Mouse (Mus musculus): ENCODE data around the gene Sohlh1. TPM values are rescaled to one million over a fixed set of nuclear protein-coding genes. Genes with fewer than 3 reads are reported as not detected.

The Sohlh1 gene
- total RNA-seq (2017) = 0.39 TPM in 1 of 3 replicates, not detected in the others

DNA sequence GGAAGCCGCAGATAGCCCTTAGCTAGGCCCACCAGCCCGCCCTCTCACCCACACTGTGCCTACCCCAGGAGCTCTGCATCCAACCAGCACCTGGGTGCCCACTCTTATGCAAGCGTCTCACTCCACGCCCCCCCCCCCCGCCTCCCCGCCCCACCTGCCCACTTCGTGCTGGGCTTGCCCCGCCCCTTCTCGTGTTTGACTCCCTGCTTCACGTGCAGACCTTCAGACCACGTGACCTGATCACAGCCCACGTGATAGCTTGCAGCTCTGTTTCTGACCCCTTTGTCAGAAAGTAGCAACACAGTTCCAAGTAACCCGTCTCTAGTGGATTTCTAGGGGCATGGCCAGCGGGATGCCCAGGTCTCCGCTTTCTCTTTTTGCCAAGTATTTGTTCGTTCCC, at the start of gene Sohlh1:
Sohlh1 (minus strand) TSS at position 23 of the 400 bp plus-strand sequence.
- ATAC-seq (replicated peaks; ENCODE audit: insufficient number of reproducible peaks, low FRiP score, low TSS enrichment, poor library complexity, severe bottlenecking) = no peak

DNA sequence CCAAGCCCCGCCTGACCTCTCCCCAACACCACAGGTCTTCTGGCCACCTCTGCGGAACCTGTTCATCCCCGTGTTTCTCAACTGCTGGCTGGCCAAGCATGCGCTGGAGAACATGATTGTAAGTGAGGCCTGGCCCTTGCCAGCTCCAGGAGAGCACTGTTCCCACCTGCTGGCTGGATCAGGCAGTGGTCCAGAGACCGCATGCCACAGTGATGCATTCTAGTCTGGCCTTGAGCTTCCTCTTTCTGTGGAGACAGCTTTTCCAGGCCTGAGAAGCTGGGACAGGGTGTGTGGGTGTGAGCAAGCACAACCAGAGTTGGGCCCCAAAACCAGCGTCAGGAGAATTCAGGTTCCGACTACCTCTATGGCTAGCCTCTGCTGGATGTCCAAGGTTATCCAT, 45.4 kb upstream of the Sohlh1 start:
- no peak for ATAC-seq (replicated peaks; ENCODE audit: insufficient number of reproducible peaks, low FRiP score, low TSS enrichment, poor library complexity, severe bottlenecking)

DNA sequence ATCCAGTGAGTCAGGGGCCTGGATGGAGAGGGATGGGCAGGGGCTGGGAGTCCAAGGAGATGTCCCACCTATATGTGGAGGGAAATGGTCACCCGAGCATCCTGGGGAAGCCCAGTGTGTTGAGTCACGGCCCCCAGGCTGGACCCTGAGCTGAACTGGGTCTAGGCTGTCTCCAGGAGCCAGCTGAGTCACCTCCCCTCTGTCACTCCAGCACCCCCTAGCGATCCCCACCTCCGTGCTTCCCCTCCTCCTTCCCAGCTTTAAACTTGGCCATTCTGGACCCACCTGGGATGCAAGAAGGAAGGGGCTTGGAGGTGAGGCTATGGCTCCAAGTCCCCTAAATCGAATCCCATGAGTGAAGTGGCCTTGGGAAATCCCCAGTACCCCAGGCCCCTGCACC, 41.1 kb upstream of the Sohlh1 start:
- ATAC-seq (replicated peaks; ENCODE audit: insufficient number of reproducible peaks, low FRiP score, low TSS enrichment, poor library complexity, severe bottlenecking) = no peak

DNA sequence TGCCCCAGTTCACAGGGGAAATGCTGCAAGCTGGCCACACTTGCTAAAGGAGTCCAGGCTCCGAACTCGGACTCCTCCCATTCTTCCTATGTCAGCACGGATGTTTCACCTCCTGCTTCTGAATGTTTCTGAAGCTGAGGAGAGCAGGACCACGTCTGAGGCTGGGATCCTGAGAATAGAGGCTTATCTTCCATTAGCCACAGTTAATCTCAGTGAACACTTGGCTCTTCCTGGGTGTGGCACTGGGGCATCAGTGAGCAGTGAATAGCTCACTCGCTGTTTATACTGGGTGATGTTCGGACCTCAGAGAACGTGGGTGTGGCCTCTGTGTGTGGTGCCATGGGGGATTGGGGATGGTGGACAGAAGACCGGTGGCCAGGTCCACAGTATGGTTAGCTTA, 40.2 kb upstream of the Sohlh1 start:
- ATAC-seq (replicated peaks; ENCODE audit: insufficient number of reproducible peaks, low FRiP score, low TSS enrichment, poor library complexity, severe bottlenecking) = no peak

DNA sequence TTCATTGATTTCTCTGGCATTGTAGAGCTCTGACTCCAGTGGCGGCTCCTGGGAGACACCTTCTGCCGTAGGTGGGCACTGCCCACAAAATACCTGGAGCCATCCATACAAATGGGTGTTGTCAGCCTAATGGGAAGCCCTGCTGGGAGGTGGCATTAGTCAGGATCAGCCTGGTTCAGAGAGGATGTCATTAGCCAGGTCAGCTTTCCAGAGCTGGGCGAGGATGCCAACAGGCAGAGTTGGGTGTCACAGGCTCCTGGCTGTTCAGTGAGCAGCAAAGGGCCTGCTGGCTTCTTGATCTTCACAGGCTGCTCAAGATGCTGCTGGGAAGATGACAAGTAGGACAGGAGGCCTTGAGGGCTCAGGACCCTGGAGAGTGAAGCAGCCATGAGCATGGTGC, 37.7 kb upstream of the Sohlh1 start:
- ATAC-seq (replicated peaks; ENCODE audit: insufficient number of reproducible peaks, low FRiP score, low TSS enrichment, poor library complexity, severe bottlenecking) = no peak

DNA sequence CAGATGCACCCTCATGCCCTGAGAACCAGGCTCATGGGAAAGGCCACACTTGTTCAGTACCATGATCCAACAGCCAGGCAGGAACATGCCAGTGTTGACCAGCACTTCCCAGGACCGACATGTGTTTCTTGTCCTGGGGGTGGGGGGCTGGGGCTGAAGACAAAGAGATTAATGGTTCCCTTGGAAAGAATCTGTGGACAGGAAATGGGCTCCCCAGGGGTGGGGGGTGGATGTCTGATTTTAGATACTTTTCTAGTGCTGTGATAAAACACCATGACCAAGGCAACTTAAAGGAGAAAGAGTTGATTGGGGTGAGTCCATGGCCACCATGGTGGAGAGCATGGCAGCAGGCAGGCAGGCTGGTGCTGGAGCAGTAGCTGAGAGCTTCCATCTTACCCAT, 35.2 kb upstream of the Sohlh1 start:
- no peak for ATAC-seq (replicated peaks; ENCODE audit: insufficient number of reproducible peaks, low FRiP score, low TSS enrichment, poor library complexity, severe bottlenecking)

DNA sequence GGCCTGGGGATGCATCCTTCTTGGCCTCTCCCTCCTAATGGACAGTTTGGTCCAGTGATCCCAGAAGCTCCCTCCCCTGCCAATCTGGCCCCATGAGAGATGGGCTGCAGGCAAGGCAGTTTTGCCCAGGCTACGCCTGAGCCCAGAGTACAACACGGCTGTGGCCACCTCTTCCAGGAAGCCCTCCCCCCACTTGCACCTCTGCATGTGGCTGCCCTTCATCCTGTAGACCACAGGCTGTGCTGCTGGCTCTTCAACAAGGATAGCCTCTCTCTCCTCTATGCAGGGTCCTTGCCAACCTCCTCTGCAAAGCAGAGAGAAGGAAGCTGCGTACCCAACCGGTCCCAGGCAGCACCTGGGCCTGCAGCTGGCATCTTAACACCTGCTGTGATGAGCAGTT, 32.0 kb upstream of the Sohlh1 start:
- no peak for ATAC-seq (replicated peaks; ENCODE audit: insufficient number of reproducible peaks, low FRiP score, low TSS enrichment, poor library complexity, severe bottlenecking)

DNA sequence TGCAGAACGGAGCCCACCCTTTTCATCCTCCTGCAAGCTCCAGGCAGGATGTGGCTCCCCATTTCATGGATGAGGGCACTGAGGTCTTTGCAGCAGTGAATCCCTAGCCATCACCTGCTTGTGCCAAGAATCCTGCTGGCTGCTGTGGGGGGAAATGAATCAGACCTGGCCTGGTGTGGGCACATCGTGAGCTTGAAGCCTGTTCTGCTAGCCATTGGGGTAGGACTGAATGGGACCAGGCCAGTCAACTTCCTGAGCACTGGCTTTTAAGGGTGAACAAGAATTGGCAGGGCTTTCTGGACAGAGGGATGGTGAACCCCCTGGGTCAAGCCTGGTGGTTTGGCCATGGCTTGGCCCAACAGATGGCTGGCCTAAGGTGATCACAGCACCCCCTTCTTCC, 31.5 kb upstream of the Sohlh1 start:
- ATAC-seq (replicated peaks; ENCODE audit: insufficient number of reproducible peaks, low FRiP score, low TSS enrichment, poor library complexity, severe bottlenecking) = no peak

DNA sequence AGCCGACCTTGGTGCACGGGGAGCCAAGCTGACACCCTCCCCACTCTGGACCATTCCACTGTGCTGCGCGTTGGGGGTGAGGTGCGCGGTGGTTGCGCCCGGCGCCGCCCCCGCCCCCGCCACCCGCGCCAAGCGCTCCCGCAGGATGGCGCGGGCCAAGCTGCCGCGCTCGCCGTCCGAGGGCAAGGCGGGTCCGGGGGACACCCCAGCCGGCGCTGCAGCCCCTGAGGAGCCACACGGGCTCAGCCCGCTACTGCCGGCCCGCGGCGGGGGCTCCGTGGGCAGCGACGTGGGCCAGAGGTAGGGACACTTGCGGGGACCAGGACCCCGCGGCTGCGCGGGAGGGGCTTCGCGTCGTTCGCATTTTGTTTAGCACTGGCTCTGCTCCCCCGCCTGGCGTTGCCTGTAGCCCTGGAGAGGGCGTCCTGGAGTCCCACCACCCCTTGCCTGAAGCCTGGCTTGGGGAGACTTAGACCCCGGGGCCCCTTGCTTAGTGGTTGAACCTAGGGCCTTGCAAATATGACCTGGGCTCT, 30.8 kb upstream of the Sohlh1 start:
- ATAC-seq (replicated peaks; ENCODE audit: insufficient number of reproducible peaks, low FRiP score, low TSS enrichment, poor library complexity, severe bottlenecking) = no peak

DNA sequence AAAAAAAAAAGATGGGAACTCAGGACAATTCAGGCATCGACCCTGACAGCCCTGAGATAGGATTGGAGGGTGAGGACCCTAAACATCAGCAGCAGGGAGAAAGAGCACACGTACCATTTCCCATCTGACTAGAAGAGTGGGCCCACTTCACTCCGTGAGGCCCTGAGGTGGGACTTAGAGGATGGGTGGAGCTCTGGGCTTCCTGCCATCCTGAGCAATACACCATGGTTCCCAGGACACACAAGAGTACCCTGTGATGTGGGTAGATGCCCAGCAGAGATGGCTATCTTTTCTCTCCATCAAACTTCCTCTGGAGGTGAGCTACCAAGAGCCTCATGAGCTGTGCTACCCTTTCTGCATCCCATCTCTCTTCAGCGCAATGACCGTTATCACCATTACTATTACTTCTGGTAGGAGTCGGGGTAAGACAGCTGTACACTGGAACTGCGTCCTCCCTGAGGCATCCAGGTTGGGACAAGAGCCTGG, 30.2 kb upstream of the Sohlh1 start:
- no peak for ATAC-seq (replicated peaks; ENCODE audit: insufficient number of reproducible peaks, low FRiP score, low TSS enrichment, poor library complexity, severe bottlenecking)

DNA sequence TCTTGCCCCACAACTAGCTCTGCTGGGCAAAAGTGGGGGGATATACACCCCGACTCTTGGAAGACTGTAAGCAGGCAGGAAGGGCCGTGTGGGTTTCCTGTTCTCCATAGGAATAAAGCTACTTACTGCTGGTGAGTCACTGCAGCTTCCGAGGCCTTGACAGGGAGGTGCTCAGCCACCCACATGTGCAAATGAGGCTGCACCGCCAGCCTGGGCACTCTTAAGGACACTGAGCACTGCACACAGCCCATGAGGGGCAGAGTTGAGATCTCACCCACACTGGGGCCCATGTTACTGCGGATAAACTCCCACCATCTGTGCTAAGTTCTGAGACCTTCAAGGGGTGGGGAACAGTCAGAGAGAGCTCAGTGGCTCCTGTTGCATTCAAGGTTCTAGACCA, 19.6 kb upstream of the Sohlh1 start:
- ATAC-seq (replicated peaks; ENCODE audit: insufficient number of reproducible peaks, low FRiP score, low TSS enrichment, poor library complexity, severe bottlenecking) = no peak

DNA sequence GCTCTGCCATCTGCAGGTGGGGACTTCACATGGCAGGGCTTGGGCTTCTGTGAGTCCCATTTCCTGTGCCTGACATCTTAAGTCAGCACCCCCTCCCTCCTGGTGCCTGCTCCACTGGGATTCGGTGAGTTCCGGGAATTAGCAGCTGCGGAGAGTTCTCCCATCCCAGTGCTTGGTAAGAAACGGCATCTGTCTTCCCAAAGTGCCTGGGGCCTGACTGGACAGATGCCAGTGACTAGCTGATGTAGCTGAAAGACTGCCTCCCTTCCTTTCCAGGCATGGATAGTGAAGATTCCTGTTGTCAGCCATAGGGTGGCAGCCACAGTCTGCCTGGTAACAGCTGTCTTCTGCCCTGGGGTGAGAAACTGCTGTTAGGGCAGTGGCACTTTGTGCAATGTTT, 18.4 kb upstream of the Sohlh1 start:
- ATAC-seq (replicated peaks; ENCODE audit: insufficient number of reproducible peaks, low FRiP score, low TSS enrichment, poor library complexity, severe bottlenecking) = no peak

DNA sequence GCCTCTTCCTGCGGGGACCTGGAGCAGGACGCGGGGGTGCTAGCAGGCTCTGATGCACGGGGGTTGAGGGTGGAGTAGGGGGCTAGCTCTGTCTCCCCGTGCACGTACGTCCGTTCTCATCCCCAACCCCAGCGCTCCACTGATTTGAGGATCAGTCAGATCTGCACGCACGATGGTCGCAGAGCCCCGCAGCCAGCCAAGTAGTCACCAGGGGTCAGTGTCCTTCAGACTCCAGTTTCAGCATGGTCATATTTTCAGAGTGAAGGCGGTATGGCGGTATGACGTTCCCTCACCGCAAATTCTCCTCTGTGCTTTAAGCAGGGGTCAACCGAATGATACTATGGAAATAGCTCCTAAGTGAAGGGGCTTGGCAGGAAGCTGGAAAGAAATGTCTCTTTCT, 17.2 kb upstream of the Sohlh1 start:
- no peak for ATAC-seq (replicated peaks; ENCODE audit: insufficient number of reproducible peaks, low FRiP score, low TSS enrichment, poor library complexity, severe bottlenecking)

DNA sequence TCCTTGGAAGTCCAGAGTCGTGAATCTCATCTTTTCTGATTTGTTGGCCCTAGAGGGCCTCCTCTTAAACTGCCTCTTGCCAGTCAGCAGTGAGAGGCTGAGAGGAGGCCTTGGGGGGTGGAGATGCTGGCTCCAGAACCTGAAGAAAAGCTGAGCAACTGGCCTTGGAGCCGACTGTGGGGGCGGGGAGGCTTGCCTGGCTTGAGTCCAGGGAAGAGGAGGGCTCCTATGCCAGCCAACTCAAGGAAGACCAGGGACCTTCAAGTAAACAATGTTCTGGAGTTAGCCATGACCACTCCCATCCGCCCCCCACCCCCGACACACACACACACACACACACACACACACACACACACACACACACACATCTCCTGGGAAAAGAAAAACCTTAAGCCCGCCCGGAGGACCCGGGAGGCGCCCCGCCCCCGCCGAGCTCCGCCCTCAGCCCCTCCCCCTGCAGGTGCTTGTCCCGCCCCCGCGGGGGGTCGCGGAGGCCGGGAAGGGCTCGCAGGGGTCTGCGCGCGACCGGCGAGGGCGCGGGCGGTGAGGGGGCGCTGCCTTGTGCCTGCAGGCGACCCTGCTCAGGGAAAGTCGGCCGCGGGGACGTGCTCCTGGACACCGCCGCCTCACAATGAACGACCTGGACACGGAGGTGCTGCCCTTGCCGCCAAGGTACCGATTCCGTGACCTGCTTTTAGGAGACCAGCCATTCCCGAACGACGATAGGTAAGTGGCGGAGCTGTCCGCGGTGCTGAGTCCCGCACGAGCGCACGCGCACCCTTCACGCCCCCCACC, 16.5 kb upstream of the Sohlh1 start, which contains the start of gene Kcnt1:
Kcnt1 (plus strand) TSS at position 398 of the 795 bp plus-strand sequence.
- no peak for ATAC-seq (replicated peaks; ENCODE audit: insufficient number of reproducible peaks, low FRiP score, low TSS enrichment, poor library complexity, severe bottlenecking)

DNA sequence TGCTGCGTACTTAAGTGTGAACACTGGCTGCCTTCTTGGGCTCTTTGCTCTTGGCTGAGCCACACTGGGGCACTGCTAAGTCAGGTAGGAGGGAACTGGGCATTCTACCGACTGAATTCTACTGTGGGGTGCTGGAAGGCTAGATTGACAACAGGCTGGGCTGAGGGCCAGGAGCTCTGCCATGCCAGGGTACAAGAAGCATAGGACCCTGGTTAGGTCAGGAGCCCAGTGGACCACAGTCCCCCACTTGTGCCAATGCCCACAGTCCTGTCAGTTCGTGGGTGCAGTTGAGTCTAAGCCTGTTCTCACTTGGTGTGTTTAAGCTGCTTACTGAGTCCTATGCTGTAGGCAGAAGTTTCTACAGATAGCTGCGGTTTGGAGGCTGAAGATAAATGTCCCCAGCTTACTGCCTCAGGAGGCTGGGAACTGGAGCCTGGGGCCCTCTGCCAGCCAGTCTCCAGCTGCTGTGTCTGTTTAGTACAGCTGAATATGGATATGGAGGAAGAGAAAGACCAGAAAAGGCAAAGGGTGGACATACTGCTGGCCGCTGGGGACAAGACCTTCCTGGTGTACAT, 15.7 kb upstream of the Sohlh1 start:
- ATAC-seq (replicated peaks; ENCODE audit: insufficient number of reproducible peaks, low FRiP score, low TSS enrichment, poor library complexity, severe bottlenecking) = no peak

DNA sequence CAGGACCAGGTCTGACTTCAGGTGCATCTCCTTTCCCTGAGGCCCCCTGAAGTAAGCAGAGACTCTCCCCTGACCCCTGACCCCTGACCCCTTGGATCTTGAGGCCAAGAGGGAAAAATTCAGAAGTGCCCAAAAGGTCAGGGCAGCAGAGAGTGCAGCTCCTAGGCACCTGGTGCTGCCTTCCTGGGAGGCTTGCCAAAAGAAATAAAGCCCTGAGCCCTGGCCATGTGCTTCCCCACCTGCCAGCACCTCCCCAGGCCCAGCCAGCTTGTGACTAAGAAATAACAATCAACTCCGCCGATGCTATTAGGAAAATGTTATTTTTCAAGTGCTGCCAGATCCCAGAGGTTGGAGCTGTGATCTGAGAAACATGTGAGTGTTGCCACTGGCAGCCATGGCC, 15.0 kb upstream of the Sohlh1 start:
- no peak for ATAC-seq (replicated peaks; ENCODE audit: insufficient number of reproducible peaks, low FRiP score, low TSS enrichment, poor library complexity, severe bottlenecking)

DNA sequence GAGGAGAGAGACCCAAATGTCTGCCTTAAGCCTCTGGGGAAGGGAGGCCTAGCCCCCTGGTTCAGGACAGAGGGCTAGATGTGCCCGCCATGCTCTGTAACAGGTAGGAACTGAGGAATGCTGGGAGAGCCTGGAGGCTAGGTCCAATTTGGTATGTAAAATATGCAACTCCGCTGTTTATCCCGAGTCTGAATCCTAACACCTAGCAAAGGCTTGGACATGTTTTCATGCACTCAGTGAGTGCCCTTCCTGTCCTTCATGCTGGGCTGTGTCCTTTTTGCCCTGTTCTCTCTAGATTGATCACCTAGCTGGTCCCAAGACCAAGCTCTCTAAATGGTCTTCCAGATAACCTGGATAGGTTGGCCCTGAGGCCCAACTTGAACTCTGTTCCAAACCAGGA, 12.8 kb upstream of the Sohlh1 start:
- no peak for ATAC-seq (replicated peaks; ENCODE audit: insufficient number of reproducible peaks, low FRiP score, low TSS enrichment, poor library complexity, severe bottlenecking)

DNA sequence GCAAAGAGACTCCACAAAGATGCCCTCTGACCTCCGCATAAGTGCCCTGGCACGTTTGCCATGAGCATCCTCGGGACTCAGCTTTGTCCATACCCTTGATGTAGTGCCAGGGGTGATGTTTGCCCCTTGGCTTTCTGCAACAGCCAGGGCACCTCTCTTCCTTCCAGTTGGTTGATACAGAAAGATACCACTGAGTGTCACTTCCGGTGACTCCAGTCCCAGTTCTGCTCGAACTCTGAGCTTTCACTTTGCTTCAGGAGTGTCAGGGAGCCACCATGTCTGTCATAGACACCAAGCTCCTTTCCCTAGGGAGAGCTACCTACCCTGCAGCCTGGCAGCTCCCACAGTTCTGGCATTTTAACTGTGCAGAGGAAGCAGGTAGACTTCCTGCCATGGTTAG, 7.0 kb upstream of the Sohlh1 start:
- ATAC-seq (replicated peaks; ENCODE audit: insufficient number of reproducible peaks, low FRiP score, low TSS enrichment, poor library complexity, severe bottlenecking) = no peak

DNA sequence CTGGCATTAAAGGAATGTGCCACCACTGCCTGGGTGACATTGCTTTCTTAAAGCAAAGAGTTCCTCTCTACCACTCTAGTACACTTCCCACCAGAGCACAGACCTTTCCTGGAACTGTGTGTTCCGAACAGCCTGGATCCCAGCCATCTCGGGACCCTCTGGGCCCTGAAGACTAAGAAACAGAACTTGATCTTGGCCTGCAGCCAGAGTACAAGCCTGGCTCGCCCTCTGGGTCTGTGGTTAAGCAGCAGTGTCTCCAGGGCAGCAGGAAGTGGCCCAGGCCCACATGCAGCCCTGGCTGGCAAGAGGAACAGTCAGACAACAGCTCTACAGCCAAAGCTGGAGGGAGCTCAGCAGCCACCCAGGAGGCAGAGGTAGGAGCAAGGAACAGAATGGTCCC, 5.6 kb upstream of the Sohlh1 start:
- no peak for ATAC-seq (replicated peaks; ENCODE audit: insufficient number of reproducible peaks, low FRiP score, low TSS enrichment, poor library complexity, severe bottlenecking)

DNA sequence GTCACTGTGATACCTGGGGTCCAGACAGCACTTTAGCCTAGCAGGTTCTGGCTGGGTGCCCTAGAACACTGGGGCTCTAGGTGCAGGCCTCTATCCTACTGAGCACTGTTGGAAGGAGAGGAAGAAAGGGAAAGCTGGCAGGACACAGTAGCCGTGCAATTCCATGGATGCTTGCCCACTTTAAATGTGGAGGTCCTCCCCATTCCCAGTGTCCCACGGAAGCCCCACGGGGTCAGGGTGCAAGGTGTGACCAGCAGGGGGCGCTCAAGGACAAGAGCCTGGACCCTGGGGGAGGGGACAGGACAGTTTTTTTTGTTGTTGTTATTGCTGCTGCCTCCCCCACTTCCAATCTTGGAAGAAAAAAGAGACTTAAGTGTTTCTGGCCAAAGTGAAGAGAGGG, 3.3 kb upstream of the Sohlh1 start:
- no peak for ATAC-seq (replicated peaks; ENCODE audit: insufficient number of reproducible peaks, low FRiP score, low TSS enrichment, poor library complexity, severe bottlenecking)

Measured in monocyte, adult 5-6 weeks (primary cell).